Mouse (Mus musculus): Measurements from ENCODE around the gene Gm45618. TPM values are rescaled to one million over a fixed set of nuclear protein-coding genes. Genes with fewer than 3 reads are reported as not detected.

Gm45618 gene
- polyA plus RNA-seq, 1 experiment: not detected

- no peak for TF ChIP-seq POLR2A (IDR thresholded peaks at IDR 0.05; ENCODE audit: low read depth, low read length)
- TF ChIP-seq CTCF (conservative IDR thresholded peaks at IDR 0.05; ENCODE audit: insufficient read depth, insufficient read length, low read depth, low read length): no peak; the same call in 1 of the 2 replicates
- no peak overlapping the region for H3K4me3 ChIP-seq (ENCODE audit: insufficient read depth, low read depth, low read length)
- H3K27ac ChIP-seq (ENCODE audit: insufficient read depth, low read depth, low read length): no peak overlapping the region
- WGBS: 64% methylated on average over 4 of the region's 4 CpGs
- no peaks in the 10 kb centered on the region for H3K36me3 ChIP-seq (ENCODE audit: control insufficient read depth, insufficient read depth, low read length)
- no peak for DNase-seq
- H3K27me3 ChIP-seq (replicated peaks; ENCODE audit: control insufficient read depth, insufficient read depth, low read length): no peaks in the 10 kb centered on the region
- peaks cover 3% of the 10 kb centered on the region for H3K4me1 ChIP-seq (ENCODE audit: control insufficient read depth, insufficient read depth, low read length)
Observed at GRCm38 (mm10) chr7:142128843-142129242, 8.3 kb upstream of the Gm45618 start.

GRCm38 (mm10) chr7:142119632-142120031 lies 897 bp downstream of the Gm45618 start:
- WGBS: 23% methylated on average over 5 of the region's 5 CpGs
- H3K27ac ChIP-seq (ENCODE audit: insufficient read depth, low read depth, low read length): no peak overlapping the region
- no peak for DNase-seq

GRCm38 (mm10) chr7:142104747-142105146 lies 15.8 kb downstream of the Gm45618 start:
- H3K27ac ChIP-seq (ENCODE audit: insufficient read depth, low read depth, low read length): no peak overlapping the region
- no peak for DNase-seq
- no peaks in the 10 kb centered on the region for H3K36me3 ChIP-seq (ENCODE audit: control insufficient read depth, insufficient read depth, low read length)
- no peak for TF ChIP-seq CTCF (conservative IDR thresholded peaks at IDR 0.05; ENCODE audit: insufficient read depth, insufficient read length, low read depth, low read length)
- no peak for TF ChIP-seq POLR2A (IDR thresholded peaks at IDR 0.05; ENCODE audit: low read depth, low read length)
- no peak overlapping the region for H3K4me3 ChIP-seq (ENCODE audit: insufficient read depth, low read depth, low read length)
- no peaks in the 10 kb centered on the region for H3K27me3 ChIP-seq (replicated peaks; ENCODE audit: control insufficient read depth, insufficient read depth, low read length)
- 54% methylated on average over 5 of the region's 5 CpGs for WGBS
- H3K4me1 ChIP-seq (ENCODE audit: control insufficient read depth, insufficient read depth, low read length): no peaks in the 10 kb centered on the region

More at GRCm38 (mm10) chr7:142119632-142120031, 897 bp downstream of the Gm45618 start:
- Histone ChIP-seq H3K36me3 (ENCODE audit: control insufficient read depth, insufficient read depth, low read length) (no peaks in the 10 kb centered on the region), H3K27me3 (replicated peaks; ENCODE audit: control insufficient read depth, insufficient read depth, low read length) (no peaks in the 10 kb centered on the region), H3K4me3 (ENCODE audit: insufficient read depth, low read depth, low read length) (no peak overlapping the region), H3K4me1 (ENCODE audit: control insufficient read depth, insufficient read depth, low read length) (no peaks in the 10 kb centered on the region)
- no peak for TF ChIP-seq POLR2A (IDR thresholded peaks at IDR 0.05; ENCODE audit: low read depth, low read length)
- TF ChIP-seq CTCF (conservative IDR thresholded peaks at IDR 0.05; ENCODE audit: insufficient read depth, insufficient read length, low read depth, low read length): peak; percentile 40; the same call in 1 of the 2 replicates

GRCm38 (mm10) chr7:142097776-142098175 lies 22.8 kb downstream of the Gm45618 start:
- TF ChIP-seq POLR2A (IDR thresholded peaks at IDR 0.05; ENCODE audit: low read depth, low read length) (no peak), CTCF (conservative IDR thresholded peaks at IDR 0.05; ENCODE audit: insufficient read depth, insufficient read length, low read depth, low read length) (peak; percentile 99)
- WGBS: 10% methylated on average over 9 of the region's 9 CpGs
- Histone ChIP-seq H3K27ac (ENCODE audit: insufficient read depth, low read depth, low read length) (no peak overlapping the region), H3K27me3 (replicated peaks; ENCODE audit: control insufficient read depth, insufficient read depth, low read length) (no peaks in the 10 kb centered on the region), H3K36me3 (ENCODE audit: control insufficient read depth, insufficient read depth, low read length) (no peaks in the 10 kb centered on the region), H3K4me3 (ENCODE audit: insufficient read depth, low read depth, low read length) (no peak overlapping the region), H3K4me1 (ENCODE audit: control insufficient read depth, insufficient read depth, low read length) (no peaks in the 10 kb centered on the region)
- peak; percentile 86 for DNase-seq

GRCm38 (mm10) chr7:142096701-142097100 lies 23.8 kb downstream of the Gm45618 start:
- Histone ChIP-seq H3K4me1 (ENCODE audit: control insufficient read depth, insufficient read depth, low read length) (no peaks in the 10 kb centered on the region), H3K27ac (ENCODE audit: insufficient read depth, low read depth, low read length) (no peak overlapping the region), H3K36me3 (ENCODE audit: control insufficient read depth, insufficient read depth, low read length) (no peaks in the 10 kb centered on the region), H3K27me3 (replicated peaks; ENCODE audit: control insufficient read depth, insufficient read depth, low read length) (no peaks in the 10 kb centered on the region), H3K4me3 (ENCODE audit: insufficient read depth, low read depth, low read length) (no peak overlapping the region)
- DNase-seq: no peak
- WGBS: 64% methylated on average over 4 of the region's 4 CpGs
- TF ChIP-seq CTCF (conservative IDR thresholded peaks at IDR 0.05; ENCODE audit: insufficient read depth, insufficient read length, low read depth, low read length) (no peak), POLR2A (IDR thresholded peaks at IDR 0.05; ENCODE audit: low read depth, low read length) (no peak)

- H3K4me3 ChIP-seq (ENCODE audit: insufficient read depth, low read depth, low read length): peak within 1 kb of the TSS; percentile 52
- H3K36me3 ChIP-seq (ENCODE audit: control insufficient read depth, insufficient read depth, low read length): no peaks in the 10 kb centered on the region
- 0 out of 2 replicates have a peak within 1 kb of the TSS, but pooled peaks have one; percentile 4 for H3K27ac ChIP-seq (ENCODE audit: insufficient read depth, low read depth, low read length)
- no peaks in the 10 kb centered on the region for H3K27me3 ChIP-seq (replicated peaks; ENCODE audit: control insufficient read depth, insufficient read depth, low read length)
- no peaks in the 10 kb centered on the region for H3K4me1 ChIP-seq (ENCODE audit: control insufficient read depth, insufficient read depth, low read length)
- WGBS: 4% methylated on average over 61 of the region's 63 CpGs
- DNase-seq: peak; percentile 91
- TF ChIP-seq CTCF (conservative IDR thresholded peaks at IDR 0.05; ENCODE audit: insufficient read depth, insufficient read length, low read depth, low read length): no peak
- TF ChIP-seq POLR2A (IDR thresholded peaks at IDR 0.05; ENCODE audit: low read depth, low read length): no peak
Observed at GRCm38 (mm10) chr7:142095183-142095931, 25.2 kb downstream of the Gm45618 start, which contains the start of gene Dusp8. TSS of gene Dusp8 (minus strand) at chr7:142095843.

GRCm38 (mm10) chr7:142094301-142095143 lies 26.0 kb downstream of the Gm45618 start:
- H3K4me3 ChIP-seq (ENCODE audit: insufficient read depth, low read depth, low read length): peak overlapping the region; percentile 52
- 3% methylated on average over 89 of the region's 89 CpGs for WGBS
- no peaks in the 10 kb centered on the region for H3K4me1 ChIP-seq (ENCODE audit: control insufficient read depth, insufficient read depth, low read length)
- no peaks in the 10 kb centered on the region for H3K36me3 ChIP-seq (ENCODE audit: control insufficient read depth, insufficient read depth, low read length)
- no peak overlapping the region for H3K27ac ChIP-seq (ENCODE audit: insufficient read depth, low read depth, low read length)
- DNase-seq: peak; percentile 15
- no peaks in the 10 kb centered on the region for H3K27me3 ChIP-seq (replicated peaks; ENCODE audit: control insufficient read depth, insufficient read depth, low read length)
- no peak for TF ChIP-seq CTCF (conservative IDR thresholded peaks at IDR 0.05; ENCODE audit: insufficient read depth, insufficient read length, low read depth, low read length)
- no peak for TF ChIP-seq POLR2A (IDR thresholded peaks at IDR 0.05; ENCODE audit: low read depth, low read length)
